Mouse (Mus musculus) cerebellum, adult 11-12 months (tissue): ENCODE results near the gene Pkig.

Experiments
- DNase-seq: peaks from one replicate; pipeline ENCODE4 v3.0.0; 2022

Pkig gene

GRCm38 (mm10) chr2:163766261-163766660 is 108.1 kb downstream of the Pkig start:
- DNase-seq: no peak

GRCm38 (mm10) chr2:163766890-163767289 is 108.7 kb downstream of the Pkig start:
- DNase-seq: no peak

GRCm38 (mm10) chr2:163770731-163771130 is 112.5 kb downstream of the Pkig start:
- no peak for DNase-seq
